Mouse (Mus musculus) fibroblast of lung, adult 2 months (primary cell): ENCODE data around the gene Lysmd1.

Source experiments
- DNase-seq: peaks from one replicate; pipeline ENCODE4 v3.0.0-alpha.2; 2011; ENCODE audit warnings: low read depth

Lysmd1 gene

DNA sequence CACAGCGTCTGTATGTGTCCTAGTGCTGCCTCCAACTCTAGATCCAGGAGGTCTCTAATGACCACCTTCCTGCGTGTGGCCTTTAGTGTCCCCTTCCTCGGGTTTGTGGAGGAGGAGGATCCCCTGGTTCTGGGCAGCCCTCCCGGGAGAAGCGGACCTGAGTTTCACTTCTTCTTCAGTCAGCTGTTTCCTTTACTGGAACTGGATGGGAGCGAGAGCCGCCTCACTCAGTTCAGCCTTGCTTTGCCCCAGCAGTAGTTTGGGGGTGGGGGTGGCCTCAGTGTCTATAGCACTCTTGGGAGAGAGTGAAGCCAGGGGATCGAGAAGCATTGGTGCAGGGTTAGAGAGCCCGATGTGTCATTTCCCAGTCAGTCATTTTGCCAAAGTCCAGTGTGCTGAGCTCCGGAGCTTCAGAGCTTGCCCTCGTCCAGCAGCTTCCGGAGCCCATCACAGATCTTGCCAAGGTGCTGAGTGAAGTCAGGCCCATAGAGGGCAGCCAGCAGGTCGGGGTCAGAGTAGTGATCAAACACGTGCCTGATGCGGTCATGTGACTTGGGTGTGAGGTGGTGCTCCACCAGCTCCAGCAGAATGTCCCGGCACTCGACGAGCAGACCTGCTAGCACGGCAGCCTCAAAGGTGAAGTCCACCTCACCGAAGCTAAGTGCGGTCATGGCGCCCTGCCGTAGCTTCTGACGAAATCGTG is 5.8 kb downstream of the Lysmd1 start:
- DNase-seq = no peak

GRCm38 (mm10) chr3:95140289-95140595 is 6.4 kb downstream of the Lysmd1 start:
- DNase-seq = no peak

DNA sequence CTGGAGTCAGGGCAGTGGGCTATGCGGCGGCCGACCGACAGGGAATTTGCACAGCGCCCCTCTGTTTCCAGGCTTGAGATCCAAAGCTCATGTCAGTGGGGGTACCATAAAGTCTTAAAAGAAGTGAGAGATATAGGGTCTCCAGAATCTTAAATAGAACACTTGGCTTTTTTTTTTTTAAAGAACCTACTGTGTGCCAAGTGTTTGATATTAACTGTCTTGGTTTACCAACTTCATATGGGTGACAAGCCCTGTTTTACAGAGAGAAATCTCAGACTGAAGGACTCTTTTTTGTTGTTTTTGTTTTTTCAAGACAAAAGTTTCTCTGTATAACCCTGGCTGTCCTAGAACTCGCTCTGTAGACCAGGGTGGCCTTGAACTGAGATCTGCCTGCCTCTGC is 6.9 kb downstream of the Lysmd1 start:
- no peak for DNase-seq

DNA sequence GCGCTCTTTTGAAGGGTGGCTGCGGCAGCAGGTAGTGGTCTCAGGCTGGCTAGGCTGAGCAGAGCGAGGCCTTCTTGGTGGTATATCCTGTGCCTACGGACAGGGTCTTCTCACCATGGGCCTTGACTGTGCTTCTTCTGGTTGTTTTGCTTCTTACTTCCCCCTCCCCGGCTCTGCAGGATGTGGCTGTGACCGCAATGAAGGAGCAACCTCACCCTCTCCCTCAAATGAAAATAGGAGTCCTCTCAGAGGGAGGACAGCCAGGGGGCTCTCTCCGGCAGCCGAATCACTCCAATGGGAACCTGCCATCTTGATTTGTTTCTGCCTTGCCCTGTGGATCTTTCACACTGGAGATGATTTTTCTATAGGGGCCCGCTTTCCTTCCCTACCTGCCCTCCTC is 7.6 kb downstream of the Lysmd1 start:
- no peak for DNase-seq

DNA sequence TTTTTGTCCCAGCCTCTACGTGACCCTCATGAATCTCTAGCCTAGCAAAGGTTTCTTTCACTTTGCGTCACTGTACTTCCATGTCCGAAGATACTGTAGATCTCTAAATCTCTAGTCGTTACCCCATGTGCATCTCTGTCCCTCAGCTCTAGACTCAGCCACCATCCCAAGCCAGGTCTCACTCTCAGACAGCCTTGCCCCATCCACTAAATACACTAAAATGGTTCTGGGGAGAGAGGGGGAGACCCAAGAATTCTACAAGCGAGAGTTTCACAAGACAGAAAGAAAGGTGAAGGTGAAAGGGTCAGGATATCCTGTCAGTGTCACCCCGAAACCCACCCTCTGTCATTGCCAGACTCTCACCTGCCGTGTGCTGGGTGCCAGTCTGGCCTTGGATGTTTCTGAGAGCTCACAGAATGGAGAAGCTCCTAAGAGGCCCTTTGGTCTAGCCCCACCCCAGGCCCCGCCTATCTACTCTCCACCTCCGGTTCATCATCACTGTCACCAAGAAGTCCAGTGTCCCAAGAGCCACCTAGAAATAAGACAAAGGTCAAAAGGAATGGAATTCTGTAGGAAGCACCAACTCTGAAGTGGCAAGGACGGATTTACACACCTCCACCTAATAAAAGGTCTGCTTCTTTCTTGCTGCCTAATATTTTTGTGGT is 8.2 kb downstream of the Lysmd1 start, which contains the start of gene Tnfaip8l2:
Gene Tnfaip8l2 (minus strand): TSS at position 409 of the 665 bp plus-strand sequence.
- DNase-seq = no peak

- DNase-seq = peak; percentile 64
Measured at GRCm38 (mm10) chr3:95142617-95143011, 8.7 kb downstream of the Lysmd1 start.

GRCm38 (mm10) chr3:95147924-95148323 is 14.0 kb downstream of the Lysmd1 start:
- no peak for DNase-seq

- DNase-seq = no peak
Measured at GRCm38 (mm10) chr3:95153874-95154273, 20.0 kb downstream of the Lysmd1 start.

- DNase-seq = no peak
Measured at GRCm38 (mm10) chr3:95159511-95159986, 25.7 kb downstream of the Lysmd1 start.

DNA sequence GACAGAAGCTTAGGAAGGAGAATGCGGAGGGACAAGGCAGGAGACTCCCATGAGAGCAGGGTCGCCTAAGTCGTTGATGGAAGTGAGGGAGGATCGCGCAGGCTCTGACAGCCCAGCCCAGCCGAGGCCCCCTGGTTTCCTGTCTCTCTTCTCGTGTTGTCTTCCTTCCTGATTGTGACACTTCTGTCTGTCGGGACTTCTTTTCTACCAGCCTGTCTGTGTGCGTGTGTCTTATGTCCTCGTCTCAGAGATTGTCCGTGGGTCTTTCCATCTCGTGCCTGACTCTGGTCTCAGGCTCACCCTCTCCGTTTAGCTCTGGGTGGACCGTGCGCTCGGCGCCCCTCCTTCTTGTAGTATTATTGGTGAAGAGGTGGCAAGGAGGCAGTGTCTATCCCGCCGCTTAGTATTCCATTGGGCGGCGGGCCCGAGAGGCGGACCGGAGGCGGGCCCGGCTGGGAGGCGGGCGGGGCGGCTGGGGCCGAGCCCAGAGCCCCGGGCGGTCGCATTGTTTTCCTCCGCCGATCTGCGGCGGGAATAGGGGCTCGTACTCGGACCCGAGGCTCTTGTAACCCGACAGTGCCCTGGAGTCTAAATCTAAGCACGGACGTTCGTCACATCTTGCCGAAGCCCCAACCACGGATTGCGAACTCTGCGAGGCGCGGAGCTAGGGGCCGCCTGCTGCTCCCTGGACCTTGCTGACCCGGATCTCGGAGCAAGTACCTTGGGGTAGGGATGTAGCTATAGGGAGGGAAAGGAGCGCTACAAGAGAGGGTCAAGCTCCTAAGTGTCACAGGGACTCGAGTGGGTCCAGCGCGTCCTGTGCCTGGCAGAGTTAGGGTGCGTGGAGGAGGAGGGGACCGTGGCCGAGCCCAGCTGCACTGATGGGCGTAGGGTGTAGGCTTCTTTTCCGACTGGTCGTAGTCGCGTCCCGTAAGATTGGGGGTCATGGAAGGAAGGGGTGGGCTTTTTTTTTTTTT is 26.4 kb downstream of the Lysmd1 start, which contains the start of gene Sema6c:
Gene Sema6c (plus strand): TSS at position 471 of the 977 bp plus-strand sequence.
- peak; percentile 57 for DNase-seq

- no peak for DNase-seq
Measured at GRCm38 (mm10) chr3:95161041-95161551, 27.2 kb downstream of the Lysmd1 start.

GRCm38 (mm10) chr3:95161618-95162344 is 27.9 kb downstream of the Lysmd1 start:
- no peak for DNase-seq

DNA sequence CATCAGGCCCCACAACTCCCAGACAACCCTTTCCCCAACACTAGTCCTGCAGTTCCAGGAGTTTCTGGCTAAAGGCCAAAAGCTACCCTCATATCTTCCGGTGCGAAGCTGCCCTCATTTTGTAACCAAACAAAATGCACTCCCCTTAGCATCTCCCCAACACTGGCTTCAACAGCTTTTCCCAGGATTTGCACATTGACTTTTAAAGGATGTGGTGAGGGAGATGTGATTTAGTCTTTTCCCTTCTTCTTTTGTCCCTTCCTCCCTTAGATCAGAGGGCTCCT is 28.4 kb downstream of the Lysmd1 start:
- DNase-seq = no peak

GRCm38 (mm10) chr3:95163419-95164255 is 29.7 kb downstream of the Lysmd1 start:
- no peak for DNase-seq

- DNase-seq = no peak
Measured at GRCm38 (mm10) chr3:95164256-95164550, 30.3 kb downstream of the Lysmd1 start.

DNA sequence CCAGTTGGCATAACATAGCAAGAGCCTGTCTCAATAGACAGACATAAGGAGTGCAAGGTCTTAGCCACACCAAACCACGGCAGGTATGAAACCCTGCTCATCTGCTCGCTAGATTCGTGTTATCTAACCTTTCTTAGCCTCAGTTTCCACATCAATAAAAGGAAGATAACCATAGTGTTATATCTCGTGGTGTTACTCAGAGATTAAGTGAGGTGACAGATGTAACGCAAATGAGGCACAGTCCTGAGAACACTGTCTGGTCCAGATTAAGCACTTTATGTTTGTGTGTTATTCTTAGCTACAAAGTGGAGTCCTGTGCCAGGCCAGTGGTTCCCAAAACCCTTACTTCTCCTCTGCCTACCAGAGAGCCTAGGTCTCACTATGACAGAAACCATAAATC is 31.0 kb downstream of the Lysmd1 start:
- DNase-seq = no peak

- no peak for DNase-seq
Measured at GRCm38 (mm10) chr3:95169996-95170395, 36.1 kb downstream of the Lysmd1 start.

DNA sequence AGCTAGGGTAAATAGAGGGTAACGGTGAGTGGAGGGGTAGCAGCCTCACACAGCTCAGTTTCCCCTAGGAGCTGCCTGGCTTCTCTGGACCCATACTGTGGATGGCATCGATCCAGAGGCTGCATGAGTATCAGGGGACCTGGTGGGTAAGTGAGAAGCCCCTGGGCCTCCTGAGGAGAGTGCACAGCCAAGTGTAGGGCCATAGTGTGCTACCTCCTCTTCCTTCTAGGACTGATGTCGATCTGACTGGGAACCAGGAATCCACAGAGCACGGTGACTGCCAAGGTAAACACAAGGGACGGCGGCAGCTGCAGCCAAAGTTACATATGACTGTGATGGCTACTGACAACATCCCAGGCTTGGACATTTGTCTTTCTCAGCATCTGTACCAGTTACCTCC is 37.2 kb downstream of the Lysmd1 start:
- no peak for DNase-seq

DNA sequence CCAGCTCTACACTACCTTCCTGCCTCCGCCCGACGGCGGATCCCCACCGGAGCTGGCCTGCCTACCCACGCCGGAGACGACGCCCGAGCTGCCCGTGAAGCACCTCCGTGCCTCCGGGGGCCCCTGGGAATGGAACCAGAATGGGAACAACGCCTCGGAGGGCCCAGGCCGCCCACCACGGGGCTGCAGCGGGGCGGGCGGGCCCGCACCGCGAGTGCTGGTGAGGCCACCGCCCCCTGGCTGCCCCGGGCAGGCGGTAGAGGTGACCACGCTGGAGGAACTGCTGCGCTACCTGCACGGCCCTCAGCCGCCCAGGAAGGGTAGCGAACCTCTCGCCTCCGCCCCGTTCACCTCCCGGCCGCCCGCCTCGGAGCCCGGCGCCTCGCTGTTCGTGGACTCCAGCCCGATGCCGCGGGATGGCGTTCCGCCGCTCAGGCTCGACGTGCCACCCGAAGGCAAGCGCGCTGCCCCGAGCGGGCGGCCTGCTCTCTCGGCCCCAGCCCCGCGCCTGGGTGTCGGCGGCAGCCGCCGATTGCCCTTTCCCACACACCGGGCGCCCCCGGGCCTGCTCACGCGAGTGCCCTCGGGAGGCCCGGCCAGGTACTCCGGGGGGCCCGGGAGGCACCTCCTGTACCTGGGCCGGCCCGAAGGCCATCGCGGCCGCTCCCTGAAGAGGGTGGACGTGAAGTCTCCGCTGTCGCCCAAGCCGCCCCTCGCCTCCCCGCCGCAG is 38.8 kb downstream of the Lysmd1 start:
- no peak for DNase-seq

DNA sequence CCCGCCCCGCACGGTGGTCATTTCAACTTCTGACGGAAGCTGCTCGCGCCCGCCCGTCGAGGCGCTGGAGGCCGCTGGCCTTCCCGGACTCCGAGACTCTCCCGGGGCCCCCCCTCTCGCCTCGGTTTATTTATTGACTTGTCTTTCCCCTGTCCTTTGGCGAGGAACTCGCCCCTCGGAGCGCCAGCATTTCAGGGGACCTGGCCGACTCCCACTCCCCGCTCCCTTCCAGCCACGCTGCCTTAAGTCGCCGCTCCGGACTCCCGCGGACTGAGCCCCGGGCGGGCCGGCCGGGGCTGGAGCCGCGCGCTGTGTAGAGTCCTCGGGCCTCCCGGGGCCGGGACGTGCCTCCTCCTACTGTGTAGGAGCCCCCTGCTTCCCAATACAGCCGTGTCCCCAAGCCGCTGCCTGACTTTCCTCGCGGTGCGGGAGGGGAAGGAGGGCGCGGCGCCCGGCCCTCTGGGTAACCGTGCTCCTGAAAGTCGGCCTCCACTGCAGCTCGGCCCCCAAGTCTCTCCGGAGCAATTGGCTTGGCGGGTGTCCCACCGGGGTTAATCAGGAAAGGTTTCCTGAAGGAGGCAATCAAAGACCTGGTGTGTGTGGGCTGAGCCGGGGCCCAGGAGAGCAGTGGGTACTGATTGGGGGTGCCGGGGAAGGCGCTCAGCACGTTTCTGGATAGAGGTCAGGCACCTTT is 39.5 kb downstream of the Lysmd1 start:
- DNase-seq = no peak
